Mouse (Mus musculus) ES-E14 (cell line): Measurements from ENCODE around the gene Tmem30a. TPM values are rescaled to one million over a fixed set of nuclear protein-coding genes. Genes with fewer than 3 reads are reported as not detected.

Source experiments
- DNase-seq: peaks from one replicate; pipeline ENCODE4 v3.0.0-alpha.2; 2013; ENCODE audit warnings: low read depth, low spot score
- H3K27ac ChIP-seq: 2 replicates; pipeline ENCODE4 v1.5.1; 2012; ENCODE audit warnings: low read depth, mild to moderate bottlenecking, low read length, moderate library complexity, mixed read lengths; ENCODE audit not compliant: poor library complexity, insufficient read depth, severe bottlenecking
- H3K36me3 ChIP-seq: 2 replicates; pipeline ENCODE4 v1.6.1; 2012; ENCODE audit warnings: mild to moderate bottlenecking, low read length, moderate library complexity, mixed read lengths; ENCODE audit not compliant: control insufficient read depth, poor library complexity, insufficient read depth, severe bottlenecking
- H3K4me1 ChIP-seq, 2 experiments: fragments of 150-350 bp in 1 of 2; sonication (generic) in 1 of 2; 2 replicates each; pipeline ENCODE4 v1.6.1; 2012; ENCODE audit warnings: low read length in 2 of 2, mild to moderate bottlenecking in 1 of 2, mixed read lengths in 1 of 2; ENCODE audit not compliant: control insufficient read depth in 2 of 2, insufficient read depth in 2 of 2, poor library complexity in 1 of 2
- H3K4me3 ChIP-seq, 2 experiments: fragments of 150-350 bp in 1 of 2; sonication (generic) in 1 of 2; 2 replicates each; pipeline ENCODE4 v1.5.1; 2012; ENCODE audit warnings: low read length in 2 of 2, low read depth in 1 of 2, mild to moderate bottlenecking in 1 of 2, mixed read lengths in 1 of 2; ENCODE audit not compliant: insufficient read depth in 1 of 2, poor library complexity in 1 of 2, severe bottlenecking in 1 of 2
- H3K9ac ChIP-seq: 2 replicates; pipeline ENCODE4 v1.6.1; 2012; ENCODE audit warnings: low read depth, mild to moderate bottlenecking, low read length, mixed read lengths; ENCODE audit not compliant: poor library complexity, insufficient read depth, severe bottlenecking
- H3K9me3 ChIP-seq: fragments of 150-350 bp; sonication (generic); 2 replicates; pipeline ENCODE4 v1.6.1; 2012; ENCODE audit warnings: low read depth, mild to moderate bottlenecking, low read length; ENCODE audit not compliant: control insufficient read depth, insufficient read depth
- CHD2 ChIP-seq: IDR thresholded peaks from 2 replicates; pipeline ENCODE4 v1.6.1; 2014; ENCODE audit warnings: mild to moderate bottlenecking, low read depth, low read length, inconsistent platforms
- HCFC1 ChIP-seq: IDR thresholded peaks from 2 replicates; pipeline ENCODE4 v1.6.1; 2012; ENCODE audit warnings: low read length, inconsistent platforms, borderline replicate concordance; ENCODE audit not compliant: insufficient read depth
- MAFK ChIP-seq: IDR thresholded peaks from 2 replicates; pipeline ENCODE4 v1.6.1; 2014; ENCODE audit warnings: mild to moderate bottlenecking, low read depth, low read length, inconsistent platforms; ENCODE audit not compliant: insufficient read depth
- ZC3H11A ChIP-seq: IDR thresholded peaks from 2 replicates; pipeline ENCODE4 v1.6.1; 2012; ENCODE audit warnings: low read depth, mild to moderate bottlenecking, inconsistent platforms, low read length, borderline replicate concordance
- ZNF384 ChIP-seq: IDR thresholded peaks from 2 replicates; pipeline ENCODE4 v1.6.1; 2012; ENCODE audit warnings: low read depth, low read length, inconsistent platforms
- in situ Hi-C, 2 experiments: fragments of 600-800 bp; cut with MboI; formaldehyde crosslinking; loops; one replicate each; pipeline ENCODE4 v1.15.1; 2025; ENCODE audit warnings: low sequenced_read_pairs in 2 of 2, inconsistent platforms in 1 of 2; ENCODE audit not compliant: unreplicated experiment in 2 of 2
- total RNA-seq: library from RNA; depleted of rRNA; stranded (reverse); fragments of 300-350 nt; gene quantifications from 2 replicates; pipeline ENCODE4 v1.2.3, GENCODE M21; 2012

Tmem30a gene
- total RNA-seq, 1 experiment = 49.1 TPM

DNA sequence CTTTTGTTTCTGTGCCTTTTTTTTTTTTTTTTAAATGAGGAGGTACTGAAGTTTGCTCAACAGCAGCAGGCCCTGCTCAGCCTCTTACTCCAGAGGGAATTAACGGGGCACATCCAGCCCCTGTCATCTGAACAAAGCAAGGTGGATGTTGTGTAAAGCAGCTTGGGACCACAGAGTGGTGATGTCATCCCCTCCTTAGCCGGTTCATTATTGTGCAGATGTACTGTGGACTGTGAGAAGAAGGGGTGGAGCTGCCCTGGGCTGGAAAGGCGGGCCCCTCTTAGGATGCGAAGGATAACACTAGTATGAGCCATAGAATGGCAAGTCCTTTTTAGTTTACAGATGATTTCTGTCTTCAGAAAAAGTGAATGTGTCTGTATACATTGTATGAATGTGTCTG is 37.6 kb upstream of the Tmem30a start:
- TF ChIP-seq ZC3H11A (no peak), ZNF384 (peak; percentile 66), CHD2 (no peak), HCFC1 (no peak), MAFK (no peak)
- H3K27ac ChIP-seq = no peak overlapping the region
- H3K4me3 ChIP-seq = no peak overlapping the region
- in situ Hi-C loops = no loop called here
- no peaks in the 10 kb centered on the region for H3K36me3 ChIP-seq
- DNase-seq = peak; percentile 59
- no peak overlapping the region for H3K9ac ChIP-seq
- H3K4me1 ChIP-seq = 0 out of 4 replicates have a peak, but pooled peaks cover 0 to 2% of the 10 kb centered on the region in 2 experiments
- no peaks in the 10 kb centered on the region for H3K9me3 ChIP-seq

- Histone ChIP-seq H3K27ac (no peak overlapping the region), H3K9ac (no peak overlapping the region), H3K36me3 (no peaks in the 10 kb centered on the region), H3K4me3 (no peak overlapping the region), H3K9me3 (no peaks in the 10 kb centered on the region), H3K4me1 (0 out of 4 replicates have a peak, but pooled peaks cover 0 to 2% of the 10 kb centered on the region in 2 experiments)
- TF ChIP-seq MAFK = no peak
- DNase-seq = no peak
- in situ Hi-C loops = no loop called here
These were observed 36.8 kb upstream of the Tmem30a start for GRCm38 (mm10) chr9:79829842-79830800.

DNA sequence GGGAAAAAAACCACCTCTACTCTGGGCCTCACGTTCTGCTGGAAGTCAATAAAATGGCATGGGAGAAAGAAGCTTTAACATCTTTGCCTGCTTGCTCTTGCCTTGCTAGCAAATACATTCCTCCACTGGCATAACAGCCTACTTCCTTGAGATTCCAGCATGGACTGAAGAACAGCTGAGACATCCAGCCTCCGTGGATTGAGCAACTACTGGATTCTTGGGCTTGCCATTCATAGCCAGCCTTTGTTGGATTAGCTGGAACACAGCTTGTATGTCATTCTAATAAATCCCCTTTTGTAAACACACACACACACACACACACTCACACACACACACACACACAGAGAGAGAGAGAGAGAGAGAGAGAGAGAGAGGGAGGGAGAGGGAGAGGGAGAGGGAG is 33.8 kb upstream of the Tmem30a start:
- no peak for DNase-seq

DNA sequence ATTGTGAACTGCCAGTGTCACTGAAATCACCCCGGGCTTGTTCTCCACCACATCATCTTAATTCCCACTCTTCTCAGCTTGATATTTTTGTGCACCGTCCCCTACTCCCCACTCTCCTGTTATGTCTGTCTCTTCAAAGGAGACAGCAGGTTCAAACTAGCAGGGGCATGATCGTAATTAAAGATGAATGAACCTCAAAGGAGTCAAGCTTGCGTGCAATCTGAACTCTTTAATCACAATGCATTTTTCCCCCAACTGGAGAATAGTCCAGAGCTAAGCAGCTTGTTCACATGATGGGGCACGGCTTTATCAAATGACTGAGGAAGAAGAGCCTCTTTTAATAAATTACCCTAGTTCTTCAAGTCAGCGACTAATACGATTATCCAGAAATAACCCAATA is 32.2 kb upstream of the Tmem30a start:
- Histone ChIP-seq H3K4me1 (0 out of 4 replicates have a peak, but pooled peaks cover 0 to 1% of the 10 kb centered on the region in 2 experiments), H3K9me3 (no peaks in the 10 kb centered on the region), H3K27ac (no peak overlapping the region), H3K36me3 (no peaks in the 10 kb centered on the region), H3K9ac (no peak overlapping the region), H3K4me3 (no peak overlapping the region)
- in situ Hi-C loops = no loop called here
- TF ChIP-seq ZC3H11A = no peak
- no peak for TF ChIP-seq HCFC1
- TF ChIP-seq ZNF384 = no peak
- no peak for TF ChIP-seq CHD2
- TF ChIP-seq MAFK = no peak
- DNase-seq = no peak

More for the DNA sequence above, 33.8 kb upstream of the Tmem30a start:
- H3K36me3 ChIP-seq = no peaks in the 10 kb centered on the region
- 0 out of 4 replicates have a peak, but pooled peaks cover 0 to 2% of the 10 kb centered on the region in 2 experiments for H3K4me1 ChIP-seq
- in situ Hi-C loops = no loop called here
- no peak overlapping the region for H3K27ac ChIP-seq
- H3K4me3 ChIP-seq = no peak overlapping the region
- TF ChIP-seq HCFC1 = no peak
- TF ChIP-seq MAFK = no peak
- TF ChIP-seq ZC3H11A = no peak
- no peak for TF ChIP-seq ZNF384
- no peak for TF ChIP-seq CHD2
- no peaks in the 10 kb centered on the region for H3K9me3 ChIP-seq
- H3K9ac ChIP-seq = no peak overlapping the region
